Mouse (Mus musculus) forebrain, embryonic 13.5 days (tissue): ENCODE results near the gene Tgif1. TPM values are rescaled to one million over a fixed set of nuclear protein-coding genes. Genes with fewer than 3 reads are reported as not detected.
A peak's percentile ranks its signal among the peaks of the same experiment; 100 is the strongest.

Source experiments
- ATAC-seq: fragments of 200-750 bp; cut with Nextera tagmentation; 2 replicates; pipeline ENCODE4 v1.8.0; 2017
- H3K27ac ChIP-seq: fragments of 300-500 bp; sonication (generic); 2 replicates; pipeline ENCODE4 v1.5.1; 2015; ENCODE audit warnings: inconsistent platforms, mild to moderate bottlenecking, moderate library complexity
- H3K27me3 ChIP-seq: fragments of 300-500 bp; sonication (generic); 2 replicates; pipeline ENCODE4 v1.6.1; 2015; ENCODE audit warnings: mild to moderate bottlenecking, inconsistent platforms
- H3K36me3 ChIP-seq: fragments of 300-500 bp; sonication (generic); 2 replicates; pipeline ENCODE4 v1.6.1; 2015; ENCODE audit warnings: mild to moderate bottlenecking, inconsistent platforms; ENCODE audit not compliant: poor library complexity, severe bottlenecking
- H3K4me1 ChIP-seq: fragments of 300-500 bp; sonication (generic); 2 replicates; pipeline ENCODE4 v1.6.1; 2015; ENCODE audit warnings: inconsistent platforms
- H3K4me2 ChIP-seq: fragments of 300-500 bp; sonication (generic); 2 replicates; pipeline ENCODE4 v1.6.1; 2015; ENCODE audit warnings: inconsistent platforms, mild to moderate bottlenecking, moderate library complexity
- H3K4me3 ChIP-seq: fragments of 300-500 bp; sonication (generic); 2 replicates; pipeline ENCODE4 v1.5.1; 2015; ENCODE audit warnings: mild to moderate bottlenecking, inconsistent platforms
- H3K9ac ChIP-seq: fragments of 300-500 bp; sonication (generic); 2 replicates; pipeline ENCODE4 v1.6.1; 2015; ENCODE audit warnings: mild to moderate bottlenecking, inconsistent platforms
- H3K9me3 ChIP-seq: fragments of 300-500 bp; sonication (generic); replicated peaks from 2 replicates; pipeline ENCODE4 v1.6.1; 2016; ENCODE audit warnings: inconsistent platforms
- WGBS: fragments of 180-500 bp; shearing (Covaris S2); methylation state at CpG from one replicate; pipeline ENCODE4 v1.1.7; 2015; 5-methylcytosine and 5-hydroxymethylcytosine counted together
- microRNA counts: library from miRNA; unstranded; fragments of <30 nt; microRNA quantifications from one replicate; lab custom pipeline; 2016
- microRNA-seq: library from miRNA; unstranded; fragments of <30 nt; microRNA quantifications from one replicate; pipeline ENCODE4, GENCODE M21; 2016
- polyA plus RNA-seq: library from polyadenylated mRNA; unstranded; fragments of >200 nt; fragmentation: Nextera tagmentation; extraction: Ambion mirVana; gene quantifications from 2 replicates; pipeline ENCODE4 v1.2.1, GENCODE M21; 2015

The Tgif1 gene
- polyA plus RNA-seq, 1 experiment from 2014 or later, result 24.0 TPM

- H3K9ac ChIP-seq, result peak overlapping the region; percentile 10; the same call in 1 of the 2 replicates
- no peak overlapping the region for H3K4me3 ChIP-seq
- ATAC-seq, result 0 out of 2 replicates have a peak, but pooled peaks have one; percentile 23
- no peaks in the 10 kb centered on the region for H3K9me3 ChIP-seq
- H3K27ac ChIP-seq, result peak overlapping the region; percentile 26; the same call in 1 of the 2 replicates
- H3K4me2 ChIP-seq, result no peak overlapping the region
- 52% methylated on average over 6 of the region's 6 CpGs for WGBS
- H3K4me1 ChIP-seq, result peaks cover 11% of the 10 kb centered on the region
- no peaks in the 10 kb centered on the region for H3K27me3 ChIP-seq
- H3K36me3 ChIP-seq, result no peaks in the 10 kb centered on the region
Observed at GRCm38 (mm10) chr17:70794722-70795121, 58.6 kb downstream of the Tgif1 start.

DNA sequence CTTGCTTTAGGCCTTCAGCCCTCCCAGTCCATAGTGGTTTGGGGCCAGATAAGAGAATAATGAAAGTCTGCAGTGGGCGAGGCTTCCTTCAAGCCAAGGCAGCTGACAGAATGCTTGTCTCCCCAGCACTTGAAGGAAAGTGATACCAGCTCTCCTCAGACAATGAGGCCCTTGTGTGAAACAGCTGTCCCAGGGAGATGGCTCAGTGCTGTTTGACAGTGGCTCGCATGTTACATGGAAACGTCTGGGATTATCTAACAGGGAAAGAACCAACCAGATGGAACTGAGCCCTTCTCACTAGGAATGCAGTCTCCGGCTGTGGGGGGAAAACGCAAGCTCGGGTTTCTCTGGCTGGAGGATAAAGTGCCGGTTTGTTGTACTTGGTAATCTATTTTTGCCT lies 59.1 kb downstream of the Tgif1 start:
- WGBS, result 5% methylated on average over 7 of the region's 7 CpGs
- Histone ChIP-seq H3K4me3 (no peak overlapping the region), H3K9me3 (no peaks in the 10 kb centered on the region), H3K9ac (peak overlapping the region; percentile 10), H3K4me1 (peaks cover 11% of the 10 kb centered on the region), H3K27ac (peak overlapping the region; percentile 26; the same call in 1 of the 2 replicates), H3K27me3 (no peaks in the 10 kb centered on the region), H3K4me2 (no peak overlapping the region), H3K36me3 (no peaks in the 10 kb centered on the region)
- ATAC-seq, result peak; percentile 77

MicroRNAs within 50 kb of the gene (microRNA counts, 519-probe panel; counts per million panel counts)
- 177 counts per million, percentile 53 among the panel's probes with 10 or more counts for microRNA mmu-miR-1195 (lab: Ali Mortazavi, UCI)

Small RNAs within 50 kb of the gene (microRNA-seq; reads per million reads assigned to microRNA genes)
- not detected for gene Mir1195

Other genes starting within 250 kb of the Tgif1 start
- 1.2 and 1.3 TPM in 2 replicates for gene Myom1, start 149.1 kb upstream of the Tgif1 start, polyA plus RNA-seq
- 189 and 196 TPM in 2 replicates for gene Myl12a, start 149.3 kb upstream of the Tgif1 start, polyA plus RNA-seq